Mouse (Mus musculus) olfactory bulb, adult 2 months (tissue): ENCODE measurements around the gene Rab30.
"Not testable (repeated sequence)": the region's sequence is repeated elsewhere in the genome, so short reads cannot be mapped to it uniquely, and the experiment has no call there.

ENCODE experiments used
- CTCF ChIP-seq: fragments of 200-500 bp; IDR thresholded peaks from 2 replicates; pipeline ENCODE4 v1.5.1; 2012; ENCODE audit warnings: low read depth, mild to moderate bottlenecking, low read length, moderate library complexity; ENCODE audit not compliant: insufficient read depth
- POLR2A ChIP-seq: fragments of 200-500 bp; IDR thresholded peaks from 2 replicates; pipeline ENCODE4 v1.6.1; 2012; ENCODE audit warnings: mild to moderate bottlenecking, low read depth, low read length, moderate library complexity; ENCODE audit not compliant: insufficient read depth

- TF ChIP-seq CTCF, POLR2A: not testable (repeated sequence)
Observed at GRCm38 (mm10) chr7:92768116-92768515, 26.7 kb downstream of the Rab30 start.
